Mouse (Mus musculus) erythroblast, embryonic 14.5 days (primary cell): ENCODE results near the gene Cacna1f.

Source experiments
- GATA1 ChIP-seq: IDR thresholded peaks from 2 replicates; pipeline ENCODE4 v1.6.1; 2012; ENCODE audit warnings: low read length, inconsistent platforms, mixed read lengths
- TAL1 ChIP-seq: IDR thresholded peaks from 3 replicates; pipeline ENCODE4 v1.6.1; 2012; ENCODE audit warnings: low read length, inconsistent platforms, mixed read lengths

DNA sequence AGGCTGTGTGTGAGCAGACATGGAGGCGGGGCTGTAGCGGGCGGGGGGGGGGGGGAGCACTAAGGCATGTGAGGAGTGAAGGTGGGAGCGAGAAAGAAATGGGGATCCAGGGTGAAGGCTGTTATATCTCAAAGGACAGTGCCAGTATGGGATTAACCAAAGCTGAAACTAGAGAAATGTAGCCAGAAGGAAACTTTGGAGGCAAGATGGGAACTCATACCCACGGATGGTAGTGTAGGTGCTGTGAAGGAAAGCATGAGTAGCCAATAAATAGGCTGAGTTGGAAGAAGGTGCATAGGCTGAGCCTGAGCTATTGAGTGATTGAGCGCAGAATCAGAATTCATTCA is 32.0 kb upstream of the Cacna1f start:
- TF ChIP-seq TAL1 (no peak), GATA1 (no peak)
